Mouse (Mus musculus) cortical plate, adult 2 months (tissue): ENCODE data around the gene Polr3h. TPM values are rescaled to one million over a fixed set of nuclear protein-coding genes. Genes with fewer than 3 reads are reported as not detected.

Experiments
- H3K27ac ChIP-seq: fragments of 200-500 bp; 2 replicates; pipeline ENCODE4 v1.5.1; 2012; ENCODE audit warnings: low read length, control low read depth, inconsistent platforms; ENCODE audit not compliant: insufficient read depth
- H3K4me1 ChIP-seq: fragments of 200-500 bp; 2 replicates; pipeline ENCODE4 v1.6.1; 2011; ENCODE audit warnings: low read length; ENCODE audit not compliant: control insufficient read depth, insufficient read depth
- H3K4me3 ChIP-seq: fragments of 200-500 bp; 2 replicates; pipeline ENCODE4 v1.5.1; 2011; ENCODE audit warnings: mild to moderate bottlenecking, low read length, control low read depth; ENCODE audit not compliant: insufficient read depth
- CTCF ChIP-seq: fragments of 200-500 bp; IDR thresholded peaks from 2 replicates; pipeline ENCODE4 v1.5.1; 2011; ENCODE audit warnings: mild to moderate bottlenecking, control low read depth, low read length; ENCODE audit not compliant: insufficient read depth; ENCODE audit errors: extremely low read depth
- POLR2A ChIP-seq: fragments of 200-500 bp; IDR thresholded peaks from 2 replicates; pipeline ENCODE4 v1.6.1; 2011; ENCODE audit warnings: mild to moderate bottlenecking, low read length, control low read depth; ENCODE audit not compliant: insufficient read depth; ENCODE audit errors: extremely low read depth
- polyA plus RNA-seq: library from polyadenylated mRNA; depleted of rRNA; stranded (reverse); fragments of >200 nt; gene quantifications from 2 replicates; pipeline ENCODE4 v1.2.3, GENCODE M21; 2012

Gene Polr3h
- polyA plus RNA-seq, 1 experiment = 61.5 TPM

DNA sequence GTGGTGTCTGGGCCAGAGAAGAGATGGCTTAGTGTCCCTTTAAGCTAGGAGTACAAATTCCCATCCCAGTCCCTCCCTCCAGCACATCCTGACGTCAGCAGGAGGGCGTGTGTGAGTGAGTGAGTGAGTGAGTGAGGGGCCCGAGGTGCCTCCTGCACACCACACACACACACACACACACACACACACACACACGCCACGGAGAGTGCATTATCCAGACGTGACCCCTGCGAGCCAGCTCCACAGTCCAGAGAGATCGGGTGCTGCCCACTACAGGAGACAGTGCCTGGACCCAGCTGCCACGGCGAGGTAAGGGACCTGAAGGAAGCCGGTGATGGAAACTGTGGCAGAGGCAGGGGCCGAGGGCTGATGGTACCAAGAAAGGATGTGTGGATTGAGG is 10.6 kb upstream of the Polr3h start, which contains the start of gene Csdc2:
Gene Csdc2, plus strand, starts transcription at position 81 of the 400 bp plus-strand sequence.
- Histone ChIP-seq H3K4me3 (peak within 1 kb of the TSS; percentile 79), H3K27ac (peak within 1 kb of the TSS; percentile 73), H3K4me1 (peaks cover 8% of the 10 kb centered on the region)
- TF ChIP-seq POLR2A (peak; percentile 78; the same call in 1 of the 2 replicates), CTCF (no peak)

DNA sequence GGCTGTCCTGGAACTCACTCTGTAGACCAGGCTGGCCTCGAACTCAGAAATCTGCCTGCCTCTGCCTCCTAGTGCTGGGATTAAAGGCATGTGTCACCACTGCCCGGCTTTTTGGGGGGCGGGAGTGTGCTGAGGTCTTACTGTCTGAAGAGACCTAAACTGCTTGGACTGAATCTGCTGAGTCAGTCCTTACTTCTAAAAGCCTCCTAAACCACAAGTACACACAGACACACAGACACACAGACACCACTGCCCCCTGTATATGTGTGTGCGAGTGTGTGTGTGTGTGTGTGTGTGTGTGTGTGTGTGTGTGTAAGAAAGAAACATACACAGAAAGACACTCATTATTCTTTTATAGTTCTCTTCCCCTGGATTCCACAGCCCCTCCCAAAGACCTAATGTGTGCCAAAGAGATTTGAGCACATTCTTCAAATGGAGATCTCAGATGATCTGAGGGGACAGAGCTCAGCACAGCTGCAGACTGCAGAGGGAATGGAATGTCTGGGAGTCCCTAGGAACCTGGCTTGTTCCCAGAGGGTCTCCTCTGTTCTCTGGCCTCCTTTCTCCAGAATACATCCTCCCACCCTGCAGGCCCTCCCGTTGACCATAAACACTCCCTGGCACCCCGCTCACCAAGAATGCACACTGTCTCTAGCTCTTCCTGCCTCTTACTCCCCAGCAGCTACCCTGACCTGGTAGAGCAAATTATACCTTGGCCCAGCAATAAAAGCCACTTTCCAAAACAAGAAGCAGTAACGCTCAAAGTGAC is 10.0 kb upstream of the Polr3h start:
- H3K27ac ChIP-seq = no peak overlapping the region
- H3K4me1 ChIP-seq = peaks cover 8% of the 10 kb centered on the region
- H3K4me3 ChIP-seq = peak overlapping the region; percentile 79
- TF ChIP-seq CTCF = no peak
- no peak for TF ChIP-seq POLR2A

DNA sequence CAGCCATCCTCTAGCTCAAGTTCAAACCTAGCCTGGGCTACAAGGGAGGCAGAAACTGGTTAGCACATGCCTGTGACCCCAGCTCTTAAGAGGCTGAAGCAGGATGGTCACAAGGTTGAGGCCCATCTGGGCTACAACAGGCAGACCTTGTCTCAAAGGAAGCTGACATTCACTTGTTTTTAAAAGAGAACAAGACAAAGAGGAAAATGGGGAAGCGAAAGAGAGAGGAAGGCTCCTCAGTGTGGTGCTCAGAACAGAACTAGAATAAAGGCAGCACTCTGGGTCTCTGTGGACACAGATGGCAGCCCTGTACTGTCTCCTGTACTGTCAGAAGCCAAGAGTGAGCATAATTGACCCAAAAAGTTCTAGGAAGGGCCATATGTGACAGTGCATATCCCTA is 7.9 kb upstream of the Polr3h start:
- TF ChIP-seq CTCF = no peak
- no peak for TF ChIP-seq POLR2A
- no peak overlapping the region for H3K4me3 ChIP-seq
- no peak overlapping the region for H3K27ac ChIP-seq
- H3K4me1 ChIP-seq = peaks cover 8% of the 10 kb centered on the region

DNA sequence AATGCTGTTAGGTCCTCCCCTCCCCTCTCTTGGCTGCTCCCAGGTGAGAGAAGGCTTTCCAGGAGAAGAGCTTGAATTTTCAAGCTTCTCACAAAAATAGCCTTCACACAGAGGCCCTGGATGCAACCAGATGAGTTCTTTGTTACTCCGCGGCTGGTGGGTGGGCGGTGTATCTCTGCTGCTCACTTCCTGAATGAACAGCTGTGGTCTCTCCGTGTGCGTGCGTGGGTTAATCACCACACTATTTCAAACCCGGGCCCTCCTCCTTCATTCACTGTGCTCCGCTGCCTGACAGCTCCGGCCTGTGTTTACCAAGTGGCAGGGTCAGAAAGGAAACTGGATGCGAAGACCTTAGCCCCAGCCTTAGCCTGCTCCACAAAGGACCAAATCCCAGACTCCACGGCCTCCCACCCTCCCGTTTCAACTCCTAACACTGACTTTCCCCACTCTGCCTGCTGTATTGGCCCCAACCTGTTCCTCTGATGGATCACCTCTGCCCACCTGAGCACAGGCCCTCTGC is 7.0 kb upstream of the Polr3h start:
- no peak for TF ChIP-seq POLR2A
- TF ChIP-seq CTCF = no peak
- Histone ChIP-seq H3K4me3 (no peak overlapping the region), H3K27ac (no peak overlapping the region), H3K4me1 (peaks cover 6% of the 10 kb centered on the region)

DNA sequence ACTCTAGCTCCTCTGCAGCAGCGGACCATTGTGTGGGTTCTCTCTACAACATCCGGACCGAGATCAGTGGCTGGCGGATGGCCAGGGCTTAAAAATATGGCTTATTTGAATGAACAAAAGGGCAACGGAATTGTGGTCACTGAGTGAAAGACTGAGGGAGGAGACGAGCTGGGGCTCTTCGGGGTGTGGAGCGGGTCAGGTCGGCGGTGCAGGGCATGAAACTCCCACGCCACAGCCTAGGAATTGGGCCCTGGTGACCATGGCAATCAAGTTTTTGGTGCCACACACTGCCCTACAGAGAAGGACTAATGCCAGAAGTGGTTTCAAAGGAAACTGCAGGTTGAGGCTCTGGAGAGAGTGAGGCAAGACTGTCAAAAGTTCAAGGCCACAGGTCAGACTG is 2.2 kb upstream of the Polr3h start:
- Histone ChIP-seq H3K4me1 (peaks cover 12% of the 10 kb centered on the region), H3K27ac (0 out of 2 replicates have a peak overlapping the region, but pooled peaks have one; percentile 22), H3K4me3 (no peak overlapping the region)
- no peak for TF ChIP-seq CTCF
- no peak for TF ChIP-seq POLR2A

DNA sequence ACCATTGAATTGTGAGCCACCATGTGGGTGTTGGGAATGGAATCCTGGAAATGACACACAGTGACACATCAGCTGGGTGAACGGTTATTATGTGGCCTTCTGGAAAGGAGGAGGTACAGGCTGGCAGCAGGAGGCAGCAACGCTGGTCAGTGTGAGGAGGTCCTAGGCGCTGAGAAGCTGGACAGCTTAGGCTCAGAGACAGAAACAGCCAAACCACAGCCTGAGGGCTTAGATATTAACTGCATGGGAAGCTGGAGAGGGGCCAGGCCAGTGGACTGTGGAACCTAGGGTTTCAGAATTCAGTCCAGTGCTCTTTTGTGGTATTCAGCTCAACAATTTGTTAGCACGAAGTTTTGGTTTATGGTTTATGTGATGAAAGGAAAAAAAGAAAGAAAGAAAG is 1.7 kb upstream of the Polr3h start:
- TF ChIP-seq CTCF (no peak), POLR2A (no peak)
- Histone ChIP-seq H3K4me3 (no peak overlapping the region), H3K27ac (peak overlapping the region; percentile 28; the same call in 1 of the 2 replicates), H3K4me1 (peaks cover 9% of the 10 kb centered on the region)

DNA sequence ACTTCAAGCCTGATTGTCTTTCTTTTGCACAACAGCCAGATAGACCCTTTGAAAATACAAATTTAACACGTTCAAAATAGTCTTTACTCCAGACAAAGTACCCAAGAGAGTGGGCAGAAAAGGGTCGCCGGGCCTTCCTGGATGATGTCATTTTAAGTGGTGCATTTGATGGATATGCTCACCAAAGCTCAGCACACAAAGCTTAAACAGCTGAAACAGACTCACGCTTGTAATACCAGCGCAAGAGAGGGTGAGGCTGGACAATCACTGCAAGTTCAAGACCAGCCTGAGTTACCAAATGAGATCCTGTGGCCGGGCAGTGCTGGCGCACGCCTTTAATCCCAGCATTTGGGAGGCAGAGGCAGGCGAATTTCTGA is 394 bp upstream of the Polr3h start:
- Histone ChIP-seq H3K4me1 (peaks cover 9% of the 10 kb centered on the region), H3K4me3 (no peak overlapping the region; the same call in 1 of the 2 replicates), H3K27ac (no peak overlapping the region)
- TF ChIP-seq POLR2A (no peak), CTCF (no peak)

DNA sequence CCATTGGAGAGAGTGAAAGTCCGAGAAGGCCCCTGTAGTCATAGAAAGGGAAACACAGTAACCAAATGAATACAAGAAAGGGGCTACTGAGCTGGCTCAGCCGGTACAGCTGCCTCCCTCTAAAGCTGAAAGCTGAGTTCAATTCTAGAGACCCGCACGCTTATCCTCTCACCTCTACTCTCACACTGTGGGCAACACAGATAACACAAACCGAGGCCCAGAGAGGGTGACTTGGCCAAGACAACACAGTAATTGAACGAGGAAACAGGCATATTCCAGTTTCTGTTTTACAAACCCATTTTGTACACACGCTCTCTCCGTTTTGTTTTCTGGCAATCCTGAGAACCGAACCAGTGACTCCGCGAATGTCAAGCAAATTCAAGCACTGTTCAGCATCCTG is 1.1 kb downstream of the Polr3h start:
- Histone ChIP-seq H3K4me1 (peaks cover 12% of the 10 kb centered on the region), H3K4me3 (peak overlapping the region; percentile 73), H3K27ac (no peak overlapping the region; the same call in 1 of the 2 replicates)
- TF ChIP-seq POLR2A (no peak), CTCF (no peak)

DNA sequence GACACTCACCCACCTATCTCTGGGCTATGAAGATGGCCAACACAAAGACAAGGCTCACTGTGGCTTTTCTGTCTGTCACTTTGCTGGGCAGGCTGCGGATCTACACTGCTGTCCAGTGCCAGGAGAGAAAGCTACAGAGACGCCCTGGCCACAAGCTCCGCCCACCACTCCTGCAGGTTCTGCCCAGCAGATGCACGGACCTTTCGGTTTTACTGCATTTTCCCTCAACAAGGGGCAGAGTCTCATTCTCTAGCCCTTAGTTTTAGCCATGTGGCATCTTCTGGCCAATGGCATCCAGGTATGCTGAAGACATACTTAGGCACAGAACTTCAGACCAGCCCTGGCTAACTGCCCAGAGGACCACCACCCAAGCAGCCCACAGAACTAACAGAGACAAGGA is 4.8 kb downstream of the Polr3h start:
- Histone ChIP-seq H3K4me3 (no peak overlapping the region), H3K4me1 (peaks cover 9% of the 10 kb centered on the region), H3K27ac (peak overlapping the region; percentile 24)
- no peak for TF ChIP-seq POLR2A
